Mouse (Mus musculus): ENCODE data around the gene Gm9507.
"Not testable (repeated sequence)": the region's sequence is repeated elsewhere in the genome, so short reads cannot be mapped to it uniquely, and the experiment has no call there.

The Gm9507 gene

GRCm38 (mm10) chr10:77771225-77771624 lies 40.4 kb downstream of the Gm9507 start, which contains the start of gene Gm3238:
Gm3238 (minus strand) TSS chr10:77771325.
- DNase-seq, result not testable (repeated sequence)

- DNase-seq, result no peak
Observed at GRCm38 (mm10) chr10:77769727-77770126, 41.9 kb downstream of the Gm9507 start.

All from cerebellum, adult 18-20 months (tissue).